In the genomic region with DNA sequence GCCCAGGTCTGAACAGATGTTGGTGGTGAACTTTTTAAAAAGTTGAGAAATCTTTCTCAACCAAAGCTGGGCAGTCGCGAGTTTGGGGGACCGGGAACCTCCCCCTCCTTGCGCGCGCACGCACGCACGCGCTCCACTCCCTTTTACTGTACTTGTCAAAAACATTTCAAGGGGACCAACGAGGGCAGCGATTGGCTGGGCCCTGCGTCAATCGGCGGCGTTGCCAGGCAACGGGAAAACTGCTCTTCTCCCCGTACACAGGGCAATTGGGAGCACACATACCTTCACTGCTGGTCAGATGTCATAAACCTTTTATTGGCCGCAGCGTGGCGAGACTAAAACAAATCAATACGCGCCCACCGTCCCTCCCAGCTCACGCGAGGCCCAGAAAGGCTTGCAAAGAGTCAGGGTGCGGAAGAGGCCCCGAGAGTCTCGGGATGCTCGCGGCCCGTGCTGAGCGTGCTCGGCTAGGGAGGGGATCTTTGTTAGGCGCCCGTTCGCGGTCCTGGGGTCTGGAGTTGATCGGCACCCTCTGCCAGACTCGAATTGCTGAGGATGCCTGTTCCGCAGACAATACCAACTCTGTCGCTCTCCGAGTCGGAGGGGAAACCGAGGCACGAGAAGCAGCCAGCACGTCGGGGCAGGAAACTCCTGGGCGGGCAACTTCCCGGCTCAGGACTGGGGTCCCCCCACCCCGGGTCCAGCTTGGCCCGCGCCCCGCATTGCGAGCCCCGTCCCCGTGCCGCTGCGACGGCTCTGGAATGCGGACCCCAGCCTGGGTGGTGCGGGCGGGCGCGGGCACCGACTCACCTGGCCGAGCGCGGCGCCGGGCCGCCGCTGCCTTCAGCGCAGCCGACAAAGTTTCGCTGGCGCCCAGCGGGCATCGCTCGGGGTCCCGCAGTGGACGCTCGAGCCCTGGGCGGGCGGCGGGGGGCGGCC, we compare ENCODE assay signal across 8 mouse cellular contexts.
DNase-seq lines count a peak whose midpoint lies in the region; ATAC-seq and TF ChIP-seq lines count a peak whose summit lies in the region.

No protein-coding gene starts in this region.

- H3K4me1 ChIP-seq in E14TG2a.4 (replicated peaks; ENCODE audit: low read depth, low read length): peaks cover 76% of the 10 kb centered on the region
- H3K4me1 ChIP-seq in forebrain, embryonic 12.5 days: peaks cover 28% of the 10 kb centered on the region
- H3K4me1 ChIP-seq in heart, postnatal 0 days (ENCODE audit: control insufficient read depth, insufficient read depth): peaks cover 17% of the 10 kb centered on the region
- peaks cover 29% of the 10 kb centered on the region for H3K4me1 ChIP-seq in liver, embryonic 16.5 days (ENCODE audit: control insufficient read depth, low read depth, low read length)
- peaks cover 30% of the 10 kb centered on the region for H3K4me1 ChIP-seq in neural tube, embryonic 13.5 days (replicated peaks)
- H3K4me1 ChIP-seq in testis, adult 2 months (ENCODE audit: control insufficient read depth, insufficient read depth, low read length): peaks cover 10% of the 10 kb centered on the region

- no peaks in the 10 kb centered on the region for H3K9me3 ChIP-seq in E14TG2a.4 (ENCODE audit: low read length)
- H3K9me3 ChIP-seq in forebrain, embryonic 12.5 days: no peaks in the 10 kb centered on the region
- no peaks in the 10 kb centered on the region for H3K9me3 ChIP-seq in heart, postnatal 0 days (replicated peaks; ENCODE audit: control insufficient read depth, low read length)
- H3K9me3 ChIP-seq in liver, embryonic 16.5 days (replicated peaks; ENCODE audit: control insufficient read depth, low read length): no peaks in the 10 kb centered on the region
- no peaks in the 10 kb centered on the region for H3K9me3 ChIP-seq in neural tube, embryonic 13.5 days

- peak; percentile 98 for DNase-seq in c-Kit-positive CD71-positive TER-119-positive erythroid progenitor cells, embryonic 14.5 days (ENCODE audit: low spot score)
- DNase-seq in heart, postnatal 0 days (ENCODE audit: low spot score): peak; percentile 94
- DNase-seq in kidney, postnatal 4 days: peak; percentile 100

- H3K36me3 ChIP-seq in E14TG2a.4 (ENCODE audit: insufficient read depth, low read length): peaks cover 19% of the 10 kb centered on the region
- peaks cover 14% of the 10 kb centered on the region for H3K36me3 ChIP-seq in forebrain, embryonic 12.5 days (replicated peaks)
- H3K36me3 ChIP-seq in heart, postnatal 0 days (replicated peaks; ENCODE audit: control insufficient read depth, insufficient read depth, low read length): peaks cover 15% of the 10 kb centered on the region
- H3K36me3 ChIP-seq in liver, embryonic 16.5 days (ENCODE audit: control insufficient read depth, insufficient read depth): no peaks in the 10 kb centered on the region
- peaks cover 15% of the 10 kb centered on the region for H3K36me3 ChIP-seq in neural tube, embryonic 13.5 days
- no peaks in the 10 kb centered on the region for H3K36me3 ChIP-seq in testis, adult 2 months (ENCODE audit: control insufficient read depth, insufficient read depth, low read length)

- WGBS in forebrain, embryonic 12.5 days: 1% methylated on average over 87 of the region's 87 CpGs
- WGBS in heart, postnatal 0 days: under 1% methylated on average over 86 of the region's 87 CpGs
- WGBS in liver, embryonic 16.5 days (ENCODE audit: insufficient replicate concordance): under 1% methylated on average over 81 of the region's 87 CpGs
- under 1% methylated on average over 86 of the region's 87 CpGs for WGBS in neural tube, embryonic 13.5 days

- ATAC-seq in forebrain, embryonic 12.5 days (ENCODE audit: low FRiP score): peak; percentile 90
- peak; percentile 86 for ATAC-seq in heart, postnatal 0 days (ENCODE audit: insufficient read depth, low read depth)
- ATAC-seq in liver, embryonic 16.5 days (ENCODE audit: low read depth): peak; percentile 90
- peak; percentile 89 for ATAC-seq in neural tube, embryonic 13.5 days (ENCODE audit: low read depth)

- no peak for TF ChIP-seq CTCF in E14TG2a.4 (conservative IDR thresholded peaks at IDR 0.05; ENCODE audit: low read length)
- TF ChIP-seq CTCF in heart, postnatal 0 days (IDR thresholded peaks at IDR 0.05; ENCODE audit: low read depth): no peak
- no peak for TF ChIP-seq CTCF in testis, adult 2 months (IDR thresholded peaks at IDR 0.05; ENCODE audit: control insufficient read depth, insufficient read depth, insufficient replicate concordance, low read depth, low read length)

- H3K4me2 ChIP-seq in forebrain, embryonic 12.5 days: peak overlapping the region; percentile 89
- peak overlapping the region; percentile 83 for H3K4me2 ChIP-seq in heart, postnatal 0 days (ENCODE audit: low read depth, low read length)
- peak overlapping the region; percentile 91 for H3K4me2 ChIP-seq in liver, embryonic 16.5 days (ENCODE audit: low read depth, low read length)
- peak overlapping the region; percentile 82 for H3K4me2 ChIP-seq in neural tube, embryonic 13.5 days

- peak overlapping the region; percentile 95 for H3K9ac ChIP-seq in forebrain, embryonic 12.5 days
- H3K9ac ChIP-seq in heart, postnatal 0 days (replicated peaks; ENCODE audit: low read depth, low read length): peak overlapping the region; percentile 94
- H3K9ac ChIP-seq in liver, embryonic 16.5 days (ENCODE audit: low read depth, low read length): peak overlapping the region; percentile 77
- peak overlapping the region; percentile 88 for H3K9ac ChIP-seq in neural tube, embryonic 13.5 days

- peak; percentile 57; the same call in 1 of the 2 replicates for TF ChIP-seq POLR2A in testis, adult 2 months (IDR thresholded peaks at IDR 0.05; ENCODE audit: control insufficient read depth, low read depth, low read length)

- H3K27me3 ChIP-seq in E14TG2a.4 (ENCODE audit: insufficient read depth, low read length): no peaks in the 10 kb centered on the region
- H3K27me3 ChIP-seq in forebrain, embryonic 12.5 days: no peaks in the 10 kb centered on the region
- H3K27me3 ChIP-seq in heart, postnatal 0 days (ENCODE audit: control insufficient read depth, insufficient read depth, low read length): no peaks in the 10 kb centered on the region
- H3K27me3 ChIP-seq in liver, embryonic 16.5 days (ENCODE audit: control insufficient read depth, insufficient read depth, low read depth, low read length): no peaks in the 10 kb centered on the region
- no peaks in the 10 kb centered on the region for H3K27me3 ChIP-seq in neural tube, embryonic 13.5 days
- no peaks in the 10 kb centered on the region for H3K27me3 ChIP-seq in testis, adult 2 months (ENCODE audit: control insufficient read depth, insufficient read depth, low read length)

- H3K27ac ChIP-seq in forebrain, embryonic 12.5 days: peak overlapping the region; percentile 95
- H3K27ac ChIP-seq in heart, postnatal 0 days (ENCODE audit: low read depth): peak overlapping the region; percentile 98
- peak overlapping the region; percentile 84 for H3K27ac ChIP-seq in liver, embryonic 16.5 days (ENCODE audit: low read length)
- H3K27ac ChIP-seq in neural tube, embryonic 13.5 days (replicated peaks): peak overlapping the region; percentile 93
- H3K27ac ChIP-seq in testis, adult 2 months (ENCODE audit: control insufficient read depth, insufficient read depth, low read depth, low read length): peak overlapping the region; percentile 84

- H3K4me3 ChIP-seq in E14TG2a.4 (replicated peaks; ENCODE audit: low read length): peak overlapping the region; percentile 94
- peak overlapping the region; percentile 96 for H3K4me3 ChIP-seq in forebrain, embryonic 12.5 days (replicated peaks)
- peak overlapping the region; percentile 99 for H3K4me3 ChIP-seq in heart, postnatal 0 days (ENCODE audit: low read depth, low read length)
- peak overlapping the region; percentile 81 for H3K4me3 ChIP-seq in liver, embryonic 16.5 days (ENCODE audit: low read depth, low read length)
- peak overlapping the region; percentile 91 for H3K4me3 ChIP-seq in neural tube, embryonic 13.5 days
- H3K4me3 ChIP-seq in testis, adult 2 months (ENCODE audit: control insufficient read depth, low read depth, low read length): peak overlapping the region; percentile 83

- TF ChIP-seq EP300 in heart, postnatal 0 days (IDR thresholded peaks at IDR 0.05; ENCODE audit: low read depth): no peak

Comparison
In these comparisons a context has a peak if more than half of its experiments do, and no peak if none do; other contexts are left out.
1. Peak in every context shown above with its lines: DNase-seq, ATAC-seq, H3K4me3 ChIP-seq and H3K27ac ChIP-seq.